Mouse (Mus musculus) kidney, embryonic 16.5 days (tissue): ENCODE measurements around the gene Mrpl36. TPM values are rescaled to one million over a fixed set of nuclear protein-coding genes. Genes with fewer than 3 reads are reported as not detected.

Experiments
- ATAC-seq: fragments of 200-750 bp; cut with Nextera tagmentation; 2 replicates; pipeline ENCODE4 v1.8.0; 2017; ENCODE audit warnings: moderate TSS enrichment; ENCODE audit not compliant: low FRiP score, low TSS enrichment
- H3K27ac ChIP-seq: fragments of 300-500 bp; sonication (generic); 2 replicates; pipeline ENCODE4 v1.5.1; 2014; ENCODE audit warnings: low read length
- H3K27me3 ChIP-seq: fragments of 300-500 bp; sonication (generic); 2 replicates; pipeline ENCODE4 v1.6.1; 2014; ENCODE audit warnings: low read length, control low read depth, mixed read lengths; ENCODE audit not compliant: insufficient read depth
- H3K36me3 ChIP-seq: fragments of 300-500 bp; sonication (generic); 2 replicates; pipeline ENCODE4 v1.6.1; 2014; ENCODE audit warnings: low read length, control low read depth, mixed read lengths; ENCODE audit not compliant: insufficient read depth
- H3K4me1 ChIP-seq: fragments of 300-500 bp; sonication (generic); 2 replicates; pipeline ENCODE4 v1.6.1; 2014; ENCODE audit warnings: low read length, control low read depth, mixed read lengths; ENCODE audit not compliant: insufficient read depth
- H3K4me2 ChIP-seq: fragments of 300-500 bp; sonication (generic); replicated peaks from 2 replicates; pipeline ENCODE4 v1.6.1; 2014; ENCODE audit warnings: low read depth, low read length
- H3K4me3 ChIP-seq: fragments of 300-500 bp; sonication (generic); 2 replicates; pipeline ENCODE4 v1.5.1; 2014; ENCODE audit warnings: mild to moderate bottlenecking, low read length
- H3K9ac ChIP-seq: fragments of 300-500 bp; sonication (generic); replicated peaks from 2 replicates; pipeline ENCODE4 v1.6.1; 2014; ENCODE audit warnings: low read length
- H3K9me3 ChIP-seq: fragments of 300-500 bp; sonication (generic); 2 replicates; pipeline ENCODE4 v1.6.1; 2016; ENCODE audit warnings: low read length, control low read depth
- WGBS: fragments of 180-500 bp; shearing (Covaris S2); extraction: QIAGEN DNeasy Blood & Tissue Kit; methylation state at CpG from one replicate; pipeline ENCODE4 v1.1.7; 2014; 5-methylcytosine and 5-hydroxymethylcytosine counted together
- polyA plus RNA-seq: library from polyadenylated mRNA; unstranded; fragments of >200 nt; fragmentation: Nextera tagmentation; extraction: Ambion mirVana; gene quantifications from 2 replicates; pipeline ENCODE4 v1.2.1, GENCODE M21; 2015

The Mrpl36 gene
- polyA plus RNA-seq, 1 experiment from 2014 or later, result 115 TPM

- Histone ChIP-seq H3K27me3 (peaks cover 15% of the 10 kb centered on the region; the same call in 1 of the 2 replicates), H3K9ac (no peak overlapping the region), H3K27ac (no peak overlapping the region), H3K4me1 (peaks cover 10% of the 10 kb centered on the region), H3K36me3 (no peaks in the 10 kb centered on the region), H3K4me3 (no peak overlapping the region), H3K9me3 (no peaks in the 10 kb centered on the region), H3K4me2 (no peak overlapping the region)
- peak; percentile 54; the same call in 1 of the 2 replicates for ATAC-seq
- WGBS, result 39% methylated on average over 7 of the region's 7 CpGs
These were observed 8.4 kb downstream of the Mrpl36 start for GRCm38 (mm10) chr13:73336753-73337152.

DNA sequence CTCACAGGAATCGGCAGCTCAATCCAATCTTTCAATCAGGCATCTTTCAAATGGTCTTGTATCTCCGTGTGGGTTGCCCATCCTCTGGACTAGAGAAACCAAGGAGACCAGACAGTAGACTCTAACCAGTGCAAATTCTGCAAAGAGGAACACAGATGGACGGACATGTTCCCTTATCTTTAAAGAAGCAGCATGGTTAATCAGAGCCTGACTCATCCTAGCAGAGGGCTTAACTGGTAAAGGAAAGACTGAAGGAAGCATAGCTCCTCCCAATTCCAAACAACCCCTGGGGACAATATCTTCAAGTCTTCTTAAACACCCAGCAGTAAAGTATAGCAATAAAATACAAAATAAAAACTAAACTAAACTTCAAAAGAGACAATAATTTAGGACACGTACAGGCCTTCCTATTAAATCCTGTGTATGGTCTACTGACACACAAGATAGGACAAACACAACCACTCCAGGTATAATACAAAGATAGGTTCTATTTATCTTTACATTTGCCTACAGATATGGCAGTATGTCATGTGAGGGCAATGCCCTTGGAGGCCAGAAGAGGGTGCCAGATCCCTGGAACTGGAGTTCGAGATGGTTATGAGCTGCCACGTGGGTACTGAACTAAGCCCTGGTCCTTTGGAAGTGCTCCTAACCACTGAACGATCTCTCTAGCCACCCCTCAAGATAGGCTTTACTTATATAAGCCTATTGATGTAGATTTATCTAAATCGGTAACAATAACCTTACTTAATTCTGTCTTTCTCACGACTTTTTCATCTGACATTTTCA is 17.0 kb downstream of the Mrpl36 start:
- H3K27me3 ChIP-seq, result peaks cover 5% of the 10 kb centered on the region; the same call in 1 of the 2 replicates
- H3K9me3 ChIP-seq, result no peaks in the 10 kb centered on the region
- no peak for ATAC-seq
- H3K4me3 ChIP-seq, result no peak overlapping the region
- no peak overlapping the region for H3K9ac ChIP-seq
- no peak overlapping the region for H3K27ac ChIP-seq
- no peaks in the 10 kb centered on the region for H3K36me3 ChIP-seq
- H3K4me1 ChIP-seq, result no peaks in the 10 kb centered on the region
- 80% methylated on average over 9 of the region's 9 CpGs for WGBS
- no peak overlapping the region for H3K4me2 ChIP-seq

DNA sequence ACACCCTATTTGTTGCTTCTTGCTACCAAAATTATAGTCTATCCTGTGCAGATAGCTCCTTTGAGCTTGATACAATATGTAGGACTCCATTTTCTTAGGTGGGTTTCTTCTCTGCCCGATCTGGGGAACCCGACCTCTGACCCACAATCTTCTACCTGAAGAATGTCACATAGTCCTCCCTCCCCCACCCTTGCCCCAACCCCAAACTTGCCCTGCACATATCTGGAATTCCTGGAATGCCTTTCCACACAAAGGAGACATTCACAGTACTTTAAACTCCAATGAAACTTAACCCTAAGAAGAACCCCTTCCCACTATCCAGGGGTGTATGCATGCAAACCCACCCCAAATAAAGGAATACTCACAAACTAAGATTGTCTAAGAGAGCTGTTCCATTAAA is 17.8 kb downstream of the Mrpl36 start:
- no peaks in the 10 kb centered on the region for H3K36me3 ChIP-seq
- no peak overlapping the region for H3K4me2 ChIP-seq
- no peaks in the 10 kb centered on the region for H3K4me1 ChIP-seq
- H3K4me3 ChIP-seq, result no peak overlapping the region
- H3K9me3 ChIP-seq, result no peaks in the 10 kb centered on the region
- no peak overlapping the region for H3K9ac ChIP-seq
- 0 out of 2 replicates have a peak, but pooled peaks cover 3% of the 10 kb centered on the region for H3K27me3 ChIP-seq
- no peak overlapping the region for H3K27ac ChIP-seq
- ATAC-seq, result no peak
- 45% methylated on average over 2 of the region's 2 CpGs for WGBS

DNA sequence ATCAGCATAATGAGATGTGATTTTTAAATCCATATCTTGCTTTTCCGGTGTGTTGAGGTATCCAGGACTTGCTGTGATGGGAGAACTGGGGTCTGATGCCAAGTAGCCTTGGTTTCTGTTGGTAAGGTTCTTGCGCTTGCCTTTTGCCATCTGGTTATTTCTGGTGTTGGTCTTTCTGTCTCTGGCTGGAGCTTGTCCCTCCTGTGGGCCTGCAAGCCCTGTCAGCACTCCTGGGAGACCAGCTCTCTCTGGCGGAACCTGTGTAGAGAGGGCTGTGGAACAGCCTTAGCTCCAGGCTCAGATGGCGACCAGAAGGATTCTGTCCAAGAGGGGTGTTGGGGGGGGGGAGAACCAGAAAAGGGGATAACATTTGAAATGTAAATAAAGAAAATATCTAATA is 18.4 kb downstream of the Mrpl36 start:
- Histone ChIP-seq H3K9ac (no peak overlapping the region), H3K27ac (no peak overlapping the region), H3K4me1 (no peaks in the 10 kb centered on the region), H3K4me3 (no peak overlapping the region), H3K36me3 (no peaks in the 10 kb centered on the region), H3K4me2 (no peak overlapping the region), H3K9me3 (no peaks in the 10 kb centered on the region), H3K27me3 (0 out of 2 replicates have a peak, but pooled peaks cover 3% of the 10 kb centered on the region)
- ATAC-seq, result no peak
- WGBS, result 71% methylated on average over 4 of the region's 4 CpGs

- Histone ChIP-seq H3K36me3 (no peaks in the 10 kb centered on the region), H3K4me2 (no peak overlapping the region), H3K4me3 (no peak overlapping the region), H3K9ac (no peak overlapping the region), H3K9me3 (no peaks in the 10 kb centered on the region), H3K4me1 (no peaks in the 10 kb centered on the region), H3K27me3 (0 out of 2 replicates have a peak, but pooled peaks cover 3% of the 10 kb centered on the region), H3K27ac (no peak overlapping the region)
- ATAC-seq, result no peak
- 63% methylated on average over 3 of the region's 3 CpGs for WGBS
These were observed 18.9 kb downstream of the Mrpl36 start for GRCm38 (mm10) chr13:73347171-73347570.

DNA sequence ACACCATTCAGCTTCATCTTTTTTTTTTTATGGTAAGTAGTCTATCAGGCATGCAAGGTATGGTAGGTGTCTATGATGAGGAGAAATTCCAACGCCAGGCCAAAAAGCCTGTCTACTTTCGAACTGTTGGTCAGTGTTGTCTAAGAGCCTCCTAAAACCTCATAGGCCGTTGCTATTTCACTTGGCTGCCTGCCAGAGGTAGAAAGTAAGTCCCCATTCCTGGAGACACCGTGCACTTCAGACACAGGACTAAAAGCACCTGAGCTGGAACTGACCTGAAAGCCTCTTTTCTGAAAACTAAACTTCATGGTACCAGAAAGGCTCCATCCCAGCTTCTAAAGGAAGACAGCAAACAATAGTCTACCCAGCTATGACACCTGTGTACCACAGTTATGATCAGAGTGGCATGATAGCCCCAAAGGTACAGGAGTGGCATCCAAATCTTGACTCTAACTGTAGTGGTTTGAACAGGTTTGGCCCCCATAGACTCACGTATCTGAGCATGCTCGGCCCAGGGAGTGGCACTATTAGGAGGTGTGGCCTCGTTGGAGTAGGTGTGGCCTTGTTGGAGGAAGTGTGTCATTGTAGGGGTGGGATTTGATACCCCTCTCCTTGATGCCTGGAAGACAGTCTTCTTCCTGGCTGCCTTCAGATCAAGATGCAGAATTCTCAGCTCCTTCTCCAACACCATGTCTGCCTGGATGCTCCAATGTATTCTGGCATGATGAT is 19.8 kb downstream of the Mrpl36 start:
- Histone ChIP-seq H3K27ac (no peak overlapping the region), H3K9me3 (no peaks in the 10 kb centered on the region), H3K4me1 (no peaks in the 10 kb centered on the region), H3K4me2 (no peak overlapping the region), H3K9ac (no peak overlapping the region), H3K4me3 (no peak overlapping the region), H3K27me3 (no peaks in the 10 kb centered on the region), H3K36me3 (no peaks in the 10 kb centered on the region)
- WGBS, result 83% methylated on average over 7 of the region's 7 CpGs
- ATAC-seq, result no peak

DNA sequence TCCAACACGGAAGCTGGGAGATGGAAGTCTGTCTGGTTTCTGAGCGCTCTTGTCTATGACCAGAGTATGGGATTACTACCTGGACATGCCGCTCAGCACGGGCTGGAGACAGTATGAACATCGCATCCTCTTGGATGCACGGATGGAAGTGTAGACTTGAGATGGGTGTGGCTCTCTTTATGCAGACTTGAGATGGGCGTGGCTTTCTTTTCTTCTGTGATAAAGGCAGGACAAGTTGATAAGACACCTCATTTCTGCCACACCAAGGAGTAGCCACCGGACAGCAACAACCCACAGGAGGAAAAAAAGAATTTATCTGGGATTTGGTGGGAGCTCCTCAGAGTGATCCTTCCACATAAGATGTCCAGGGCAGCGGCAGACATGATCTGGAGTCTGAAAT is 22.4 kb downstream of the Mrpl36 start:
- H3K9ac ChIP-seq, result no peak overlapping the region
- no peaks in the 10 kb centered on the region for H3K27me3 ChIP-seq
- H3K4me2 ChIP-seq, result no peak overlapping the region
- H3K4me3 ChIP-seq, result no peak overlapping the region
- no peak for ATAC-seq
- WGBS, result 88% methylated on average over 9 of the region's 9 CpGs
- H3K36me3 ChIP-seq, result no peaks in the 10 kb centered on the region
- no peak overlapping the region for H3K27ac ChIP-seq
- no peaks in the 10 kb centered on the region for H3K4me1 ChIP-seq
- no peaks in the 10 kb centered on the region for H3K9me3 ChIP-seq

- Histone ChIP-seq H3K36me3 (no peaks in the 10 kb centered on the region), H3K4me3 (no peak overlapping the region), H3K4me1 (no peaks in the 10 kb centered on the region), H3K27me3 (no peaks in the 10 kb centered on the region), H3K4me2 (no peak overlapping the region), H3K9ac (no peak overlapping the region), H3K27ac (no peak overlapping the region), H3K9me3 (no peaks in the 10 kb centered on the region)
- WGBS, result 61% methylated on average over 3 of the region's 3 CpGs
- ATAC-seq, result no peak
These were observed 23.6 kb downstream of the Mrpl36 start for GRCm38 (mm10) chr13:73351910-73352309.

DNA sequence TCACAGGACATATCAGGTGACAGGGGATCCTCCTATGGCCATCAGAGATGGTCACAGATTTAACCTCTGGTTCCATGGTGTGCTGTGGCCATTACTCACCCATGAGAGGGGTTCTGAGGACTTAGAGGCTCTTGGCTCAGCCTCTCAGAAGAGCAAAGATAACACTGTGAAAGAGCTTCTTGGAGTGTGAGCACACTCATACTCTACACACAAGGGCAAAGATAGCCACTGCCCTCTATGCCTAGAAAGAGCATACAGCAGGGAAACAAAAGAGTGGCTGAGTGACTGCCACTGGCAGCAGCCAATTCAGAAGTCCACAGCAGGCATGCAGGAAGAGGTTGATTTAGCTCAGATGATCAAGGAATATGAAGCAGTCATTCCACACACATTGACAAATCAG is 24.2 kb downstream of the Mrpl36 start:
- H3K9ac ChIP-seq, result no peak overlapping the region
- no peak overlapping the region for H3K4me3 ChIP-seq
- no peaks in the 10 kb centered on the region for H3K9me3 ChIP-seq
- ATAC-seq, result no peak
- H3K27ac ChIP-seq, result no peak overlapping the region
- H3K4me1 ChIP-seq, result no peaks in the 10 kb centered on the region
- no peaks in the 10 kb centered on the region for H3K27me3 ChIP-seq
- H3K36me3 ChIP-seq, result no peaks in the 10 kb centered on the region
- H3K4me2 ChIP-seq, result no peak overlapping the region

GRCm38 (mm10) chr13:73357106-73357505 is 28.8 kb downstream of the Mrpl36 start:
- no peaks in the 10 kb centered on the region for H3K36me3 ChIP-seq
- ATAC-seq, result no peak
- no peak overlapping the region for H3K27ac ChIP-seq
- no peaks in the 10 kb centered on the region for H3K27me3 ChIP-seq
- H3K4me1 ChIP-seq, result no peaks in the 10 kb centered on the region
- H3K4me2 ChIP-seq, result no peak overlapping the region
- no peaks in the 10 kb centered on the region for H3K9me3 ChIP-seq
- H3K9ac ChIP-seq, result no peak overlapping the region
- H3K4me3 ChIP-seq, result no peak overlapping the region
- 81% methylated on average over 3 of the region's 3 CpGs for WGBS
